Comparison of ENCODE assay signal across 9 mouse cellular contexts in genomic region chr3:92153322-92153721, GRCm38 (mm10). TPM values are rescaled to one million over a fixed set of nuclear protein-coding genes. Genes with fewer than 3 reads are reported as not detected.
A peak's percentile ranks its signal among the peaks of the same experiment; 100 is the strongest.
DNase-seq lines count a peak whose midpoint lies in the region; ATAC-seq lines count a peak whose summit lies in the region.
"Had no signal": no experiment of that assay in that cellular context is flagged by ENCODE, and none has a peak within 500 bp of the region (broad histone marks: within the 10 kb centered on the region; RNA-seq: fewer than 3 reads in every experiment).

No protein-coding gene starts in this region.

- H3K9me3 ChIP-seq in forebrain, embryonic 16.5 days (ENCODE audit: control insufficient read depth, low read length), result no peaks in the 10 kb centered on the region

- no peak overlapping the region for H3K4me2 ChIP-seq in forebrain, embryonic 16.5 days (ENCODE audit: low read length)

- DNase-seq in gastrocnemius, postnatal 10 days, result peak; percentile 12
- no peak for DNase-seq in gastrocnemius, adult 18-20 months (ENCODE audit: low spot score)
- DNase-seq in 416B (ENCODE audit: low read depth), result peak; percentile 55
- peak; percentile 45 for DNase-seq in adrenal gland, adult 2 months
- peak; percentile 61 for DNase-seq in large intestine, adult 2 months (ENCODE audit: low read depth, low spot score)
- DNase-seq in B cell, adult 2 months, result no peak

- H3K9ac ChIP-seq in forebrain, embryonic 16.5 days (replicated peaks; ENCODE audit: low read depth, low read length), result no peak overlapping the region

- H3K36me3 ChIP-seq in forebrain, embryonic 16.5 days (ENCODE audit: control insufficient read depth, insufficient read depth), result no peaks in the 10 kb centered on the region

- H3K27ac ChIP-seq in forebrain, embryonic 16.5 days (ENCODE audit: low read length), result no peak overlapping the region

- ATAC-seq in forebrain, embryonic 16.5 days, result peak; percentile 46
- peak; percentile 79 for ATAC-seq in megakaryocyte progenitor cell, adult 5-6 weeks (replicated peaks; ENCODE audit: poor library complexity)

- no peak overlapping the region for H3K4me3 ChIP-seq in forebrain, embryonic 16.5 days (replicated peaks; ENCODE audit: low read length)

- H3K4me1 ChIP-seq in forebrain, embryonic 16.5 days (replicated peaks; ENCODE audit: control insufficient read depth, insufficient read depth, low read length), result 0 out of 2 replicates have a peak, but pooled peaks cover 2% of the 10 kb centered on the region

- H3K27me3 ChIP-seq in forebrain, embryonic 16.5 days (replicated peaks; ENCODE audit: control insufficient read depth, insufficient read depth, low read length), result no peaks in the 10 kb centered on the region

RNA-seq across cellular contexts. Expression of gene Lelp1, which starts 10.8 kb away (rescaled TPM):
- total RNA-seq in gastrocnemius, postnatal 10 days (2021), result not detected
- not detected for total RNA-seq in gastrocnemius, adult 18-20 months (2021)
- total RNA-seq in adrenal gland, adult 2 months (2021), result not detected
- not detected in 2 replicates for polyA plus RNA-seq in adrenal gland, adult 2 months (2012; rRNA removed)
- not detected in 2 replicates for polyA plus RNA-seq in forebrain, embryonic 16.5 days (2015; fragmentation: Nextera tagmentation; extraction: Ambion mirVana)
- polyA plus RNA-seq in large intestine, adult 2 months (2012; rRNA removed), result not detected in 2 replicates
- total RNA-seq in megakaryocyte progenitor cell, adult 5-6 weeks (2015), result not detected in 2 replicates
- not detected in 2 replicates for total RNA-seq in megakaryocyte progenitor cell, adult 5-6 weeks (2017)
- total RNA-seq: layer of hippocampus, postnatal 36 days had no signal

RNA-seq across cellular contexts. Expression of gene Prr9, which starts 29.6 kb away (rescaled TPM):
- under 1 TPM in 1 of 2 experiments, not detected in 1; 0.23 TPM for total RNA-seq in gastrocnemius, postnatal 10 days (2021)
- total RNA-seq in gastrocnemius, adult 18-20 months (2021), result not detected
- total RNA-seq in adrenal gland, adult 2 months (2021), result not detected
- not detected in 2 replicates for polyA plus RNA-seq in adrenal gland, adult 2 months (2012; rRNA removed)
- polyA plus RNA-seq in forebrain, embryonic 16.5 days (2015; fragmentation: Nextera tagmentation; extraction: Ambion mirVana), result not detected in 2 replicates
- not detected in 2 replicates for polyA plus RNA-seq in large intestine, adult 2 months (2012; rRNA removed)
- not detected in 2 replicates for total RNA-seq in megakaryocyte progenitor cell, adult 5-6 weeks (2015)
- not detected in 2 replicates for total RNA-seq in megakaryocyte progenitor cell, adult 5-6 weeks (2017)
- total RNA-seq: layer of hippocampus, postnatal 36 days had no signal

Comparison
In these comparisons a context has a peak if more than half of its experiments do, and no peak if none do; other contexts are left out.
1. DNase-seq: peak in gastrocnemius, postnatal 10 days (single experiment), 416B (single experiment), adrenal gland, adult 2 months (single experiment) and large intestine, adult 2 months (single experiment); none in gastrocnemius, adult 18-20 months (single experiment) and B cell, adult 2 months (0 of 2).